Mouse (Mus musculus) intestine, embryonic 15.5 days (tissue): ENCODE data around the gene Gosr2. TPM values are rescaled to one million over a fixed set of nuclear protein-coding genes. Genes with fewer than 3 reads are reported as not detected.

Source experiments
- ATAC-seq: fragments of 200-750 bp; cut with Nextera tagmentation; 2 replicates; pipeline ENCODE4 v1.8.0; 2017; ENCODE audit warnings: moderate TSS enrichment, moderate library complexity
- H3K27ac ChIP-seq: fragments of 300-500 bp; sonication (generic); 2 replicates; pipeline ENCODE4 v1.5.1; 2015; ENCODE audit warnings: mild to moderate bottlenecking, inconsistent platforms
- H3K27me3 ChIP-seq: fragments of 300-500 bp; sonication (generic); replicated peaks from 2 replicates; pipeline ENCODE4 v1.6.1; 2015; ENCODE audit warnings: inconsistent platforms
- H3K36me3 ChIP-seq: fragments of 300-500 bp; sonication (generic); 2 replicates; pipeline ENCODE4 v1.6.1; 2015; ENCODE audit warnings: inconsistent platforms
- H3K4me1 ChIP-seq: fragments of 300-500 bp; sonication (generic); replicated peaks from 2 replicates; pipeline ENCODE4 v1.6.1; 2015; ENCODE audit warnings: inconsistent platforms
- H3K4me2 ChIP-seq: fragments of 300-500 bp; sonication (generic); replicated peaks from 2 replicates; pipeline ENCODE4 v1.6.1; 2015; ENCODE audit warnings: mild to moderate bottlenecking, inconsistent platforms
- H3K4me3 ChIP-seq: fragments of 300-500 bp; sonication (generic); replicated peaks from 2 replicates; pipeline ENCODE4 v1.5.1; 2015; ENCODE audit warnings: inconsistent platforms
- H3K9ac ChIP-seq: fragments of 300-500 bp; sonication (generic); 2 replicates; pipeline ENCODE4 v1.6.1; 2015; ENCODE audit warnings: inconsistent platforms
- H3K9me3 ChIP-seq: fragments of 300-500 bp; sonication (generic); 2 replicates; pipeline ENCODE4 v1.6.1; 2016; ENCODE audit warnings: inconsistent platforms
- WGBS: fragments of 180-500 bp; shearing (Covaris S2); methylation state at CpG from one replicate; pipeline ENCODE4 v1.1.7; 2015; 5-methylcytosine and 5-hydroxymethylcytosine counted together
- polyA plus RNA-seq: library from polyadenylated mRNA; unstranded; fragments of >200 nt; fragmentation: Nextera tagmentation; extraction: Ambion mirVana; gene quantifications from 2 replicates; pipeline ENCODE4 v1.2.1, GENCODE M21; 2015

Gosr2 gene
- 65.3 and 70.7 TPM in 2 replicates for polyA plus RNA-seq

DNA sequence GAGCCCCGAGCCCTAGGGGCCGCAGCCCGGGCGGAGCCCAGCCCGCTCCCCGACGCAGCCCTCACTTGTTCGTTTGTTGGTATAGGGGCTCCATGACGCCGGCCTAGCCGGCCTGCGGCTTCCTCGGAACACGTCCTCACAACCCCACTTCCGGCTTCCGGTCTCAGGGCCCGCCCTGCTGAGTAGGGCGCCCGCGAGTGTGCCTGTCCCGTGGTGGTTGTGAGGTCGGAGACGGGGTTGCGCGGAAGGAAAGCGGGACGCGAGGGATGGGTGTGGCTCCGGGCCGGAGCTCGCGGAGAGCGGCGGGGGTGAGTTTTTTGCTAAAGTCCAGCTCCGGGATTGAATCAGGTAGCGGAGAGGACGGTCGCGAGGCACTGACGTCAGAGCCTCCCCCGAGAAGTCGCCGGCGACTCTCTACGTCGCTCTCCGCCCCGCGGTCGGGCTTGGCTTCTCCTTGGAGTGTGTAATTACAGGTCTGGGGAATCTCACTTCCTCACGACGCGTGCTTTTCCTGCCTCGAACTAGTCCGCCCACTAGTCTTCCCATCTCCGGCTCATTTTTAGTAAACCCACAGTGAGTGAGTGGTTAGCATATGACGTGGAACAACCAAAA lies at the start of gene Gosr2:
TSS of gene Gosr2 (minus strand) at position 334 of the 612 bp plus-strand sequence.
- peak within 1 kb of the TSS; percentile 62 for H3K4me2 ChIP-seq
- H3K9ac ChIP-seq: peak within 1 kb of the TSS; percentile 92
- no peaks in the 10 kb centered on the region for H3K4me1 ChIP-seq
- H3K27me3 ChIP-seq: no peaks in the 10 kb centered on the region
- H3K36me3 ChIP-seq: no peaks in the 10 kb centered on the region
- ATAC-seq: peak; percentile 98
- WGBS: under 1% methylated on average over 57 of the region's 57 CpGs
- H3K9me3 ChIP-seq: no peaks in the 10 kb centered on the region
- H3K27ac ChIP-seq: peak within 1 kb of the TSS; percentile 95
- H3K4me3 ChIP-seq: peak within 1 kb of the TSS; percentile 94

DNA sequence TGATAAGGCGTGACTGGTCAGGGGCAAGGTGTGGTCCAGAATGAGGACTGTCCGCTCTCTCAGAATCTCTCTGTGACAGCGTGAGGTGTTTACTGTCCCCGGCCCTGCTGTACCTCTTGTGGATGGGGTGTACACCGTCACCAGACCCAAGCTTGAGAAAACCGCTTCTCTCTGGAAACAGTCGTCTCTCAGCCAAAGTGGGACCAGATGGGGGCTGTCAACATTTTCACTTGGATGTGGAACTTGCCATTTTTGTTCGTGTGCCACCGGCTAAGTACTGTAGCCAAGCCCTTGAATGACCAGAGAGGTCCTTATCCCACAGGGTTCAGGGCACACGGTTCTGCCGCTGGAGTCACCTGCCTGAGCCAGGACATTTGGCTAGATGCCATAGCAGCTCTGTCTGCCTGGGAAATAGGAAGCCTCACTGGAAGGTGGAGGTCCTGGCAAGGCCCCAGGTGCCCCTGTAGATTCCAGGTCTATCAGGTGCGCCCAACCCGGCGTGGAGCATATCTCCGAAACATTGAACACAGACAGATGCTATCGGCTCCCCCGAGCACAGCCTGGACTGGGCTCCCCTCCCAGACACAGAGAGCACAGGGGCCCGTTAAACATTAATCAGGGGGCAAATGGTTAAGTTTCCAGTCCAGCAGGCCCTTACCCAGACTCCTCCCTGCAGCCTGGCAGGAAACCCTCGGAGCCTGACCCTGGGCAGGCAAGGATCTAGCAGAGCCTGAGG lies 37.5 kb upstream of the Gosr2 start:
- H3K4me3 ChIP-seq: no peak overlapping the region
- H3K27me3 ChIP-seq: no peaks in the 10 kb centered on the region
- no peak overlapping the region for H3K9ac ChIP-seq
- peaks cover 29% of the 10 kb centered on the region for H3K4me1 ChIP-seq
- H3K9me3 ChIP-seq: no peaks in the 10 kb centered on the region
- H3K36me3 ChIP-seq: no peaks in the 10 kb centered on the region
- ATAC-seq: peak; percentile 84
- peak overlapping the region; percentile 61 for H3K27ac ChIP-seq
- peak overlapping the region; percentile 36 for H3K4me2 ChIP-seq
- WGBS: 55% methylated on average over 19 of the region's 19 CpGs

- Histone ChIP-seq H3K9ac (no peak overlapping the region), H3K4me2 (peak overlapping the region; percentile 36; the same call in 1 of the 2 replicates), H3K4me1 (peaks cover 29% of the 10 kb centered on the region), H3K27ac (0 out of 2 replicates have a peak overlapping the region, but pooled peaks have one; percentile 61), H3K27me3 (no peaks in the 10 kb centered on the region), H3K36me3 (no peaks in the 10 kb centered on the region), H3K9me3 (no peaks in the 10 kb centered on the region), H3K4me3 (no peak overlapping the region)
- 52% methylated on average over 5 of the region's 5 CpGs for WGBS
- ATAC-seq: no peak
Measured at GRCm38 (mm10) chr11:103734411-103735045, 36.8 kb upstream of the Gosr2 start.

GRCm38 (mm10) chr11:103733961-103734360 lies 36.3 kb upstream of the Gosr2 start:
- H3K27me3 ChIP-seq: no peaks in the 10 kb centered on the region
- 77% methylated on average over 2 of the region's 2 CpGs for WGBS
- H3K9me3 ChIP-seq: no peaks in the 10 kb centered on the region
- no peak overlapping the region for H3K4me2 ChIP-seq
- ATAC-seq: peak; percentile 39; the same call in 1 of the 2 replicates
- H3K9ac ChIP-seq: no peak overlapping the region
- H3K4me1 ChIP-seq: peaks cover 28% of the 10 kb centered on the region
- no peak overlapping the region for H3K4me3 ChIP-seq
- H3K36me3 ChIP-seq: no peaks in the 10 kb centered on the region
- H3K27ac ChIP-seq: no peak overlapping the region

DNA sequence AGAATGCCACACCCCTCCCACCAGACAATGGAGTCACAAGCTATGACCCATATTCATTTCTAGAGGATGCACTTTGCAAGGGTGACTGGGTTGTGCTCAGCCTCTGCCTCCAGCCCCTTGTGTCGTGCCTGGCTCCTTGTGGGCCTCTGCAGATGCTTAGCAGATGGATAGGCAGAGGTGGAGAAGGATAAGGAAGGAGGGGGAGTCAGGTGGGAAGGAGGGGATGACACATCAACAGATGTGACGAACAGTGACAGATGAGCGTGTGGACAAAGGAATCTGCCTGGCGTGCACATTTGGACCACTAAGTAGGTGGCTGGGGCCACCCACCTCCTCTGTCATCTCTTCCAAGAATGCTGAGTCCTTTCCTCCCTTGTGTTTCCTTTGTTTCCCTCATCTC lies 35.4 kb upstream of the Gosr2 start:
- Histone ChIP-seq H3K9ac (no peak overlapping the region), H3K4me3 (no peak overlapping the region), H3K9me3 (no peaks in the 10 kb centered on the region), H3K27me3 (no peaks in the 10 kb centered on the region), H3K4me1 (peaks cover 26% of the 10 kb centered on the region), H3K27ac (no peak overlapping the region), H3K36me3 (no peaks in the 10 kb centered on the region), H3K4me2 (no peak overlapping the region)
- WGBS: 82% methylated on average over 4 of the region's 4 CpGs
- no peak for ATAC-seq

DNA sequence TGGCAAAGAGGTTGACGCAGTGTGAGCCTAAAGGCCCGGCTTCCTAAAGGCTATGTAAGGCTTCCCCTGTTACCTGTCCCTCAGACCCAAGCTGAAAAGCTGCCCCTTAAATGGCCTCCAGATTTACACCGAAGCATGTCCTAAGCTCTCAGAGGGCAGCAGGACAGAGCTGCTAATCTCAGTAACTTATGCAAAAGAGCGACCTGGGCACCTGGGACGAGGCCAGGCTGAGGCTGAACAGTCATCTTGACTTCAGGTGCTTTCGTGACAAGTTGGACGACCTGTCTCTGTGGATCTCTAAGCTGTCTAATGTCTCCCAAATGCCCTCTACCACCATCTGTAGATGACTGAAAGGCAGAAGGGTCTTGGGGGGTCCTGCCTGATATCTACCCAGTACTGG lies 34.6 kb upstream of the Gosr2 start:
- H3K27me3 ChIP-seq: no peaks in the 10 kb centered on the region
- no peaks in the 10 kb centered on the region for H3K36me3 ChIP-seq
- H3K27ac ChIP-seq: no peak overlapping the region
- no peak overlapping the region for H3K9ac ChIP-seq
- H3K4me3 ChIP-seq: no peak overlapping the region
- H3K4me2 ChIP-seq: no peak overlapping the region
- H3K4me1 ChIP-seq: peaks cover 26% of the 10 kb centered on the region
- no peak for ATAC-seq
- H3K9me3 ChIP-seq: no peaks in the 10 kb centered on the region
- 87% methylated on average over 7 of the region's 7 CpGs for WGBS

- peaks cover 26% of the 10 kb centered on the region for H3K4me1 ChIP-seq
- H3K9ac ChIP-seq: no peak overlapping the region
- no peaks in the 10 kb centered on the region for H3K36me3 ChIP-seq
- H3K27me3 ChIP-seq: no peaks in the 10 kb centered on the region
- H3K4me3 ChIP-seq: no peak overlapping the region
- no peak for ATAC-seq
- 61% methylated on average over 9 of the region's 9 CpGs for WGBS
- no peak overlapping the region for H3K27ac ChIP-seq
- H3K4me2 ChIP-seq: no peak overlapping the region
- no peaks in the 10 kb centered on the region for H3K9me3 ChIP-seq
Measured at GRCm38 (mm10) chr11:103731594-103731993, 33.9 kb upstream of the Gosr2 start.

- 78% methylated on average over 9 of the region's 9 CpGs for WGBS
- no peak overlapping the region for H3K4me2 ChIP-seq
- no peak overlapping the region for H3K4me3 ChIP-seq
- no peak overlapping the region for H3K9ac ChIP-seq
- peaks cover 15% of the 10 kb centered on the region; the same call in 1 of the 2 replicates for H3K4me1 ChIP-seq
- no peak for ATAC-seq
- no peaks in the 10 kb centered on the region for H3K27me3 ChIP-seq
- no peak overlapping the region for H3K27ac ChIP-seq
- H3K9me3 ChIP-seq: no peaks in the 10 kb centered on the region
- H3K36me3 ChIP-seq: no peaks in the 10 kb centered on the region
Measured at GRCm38 (mm10) chr11:103729282-103729985, 31.7 kb upstream of the Gosr2 start.

DNA sequence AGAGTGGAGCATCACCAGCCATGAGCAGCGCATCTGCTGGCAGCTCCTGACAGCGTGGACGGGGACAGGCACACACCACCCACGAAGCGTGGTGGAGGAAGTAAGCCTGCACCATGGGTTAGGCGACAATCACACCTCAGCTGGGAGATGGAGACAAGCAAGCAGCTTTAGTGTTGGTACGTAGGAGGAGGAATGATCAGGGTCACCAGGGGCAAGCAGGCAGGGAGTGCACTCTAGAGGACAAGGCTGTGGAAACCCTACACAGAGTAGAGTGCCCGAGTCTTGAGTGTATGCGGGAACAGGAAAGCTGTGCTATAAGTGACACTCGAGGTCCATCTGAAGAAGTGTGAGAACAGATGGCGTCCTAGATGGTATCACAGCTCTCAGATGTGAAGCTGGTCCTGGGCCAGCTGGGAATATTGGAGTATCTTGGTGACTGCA lies 26.7 kb upstream of the Gosr2 start:
- H3K36me3 ChIP-seq: no peaks in the 10 kb centered on the region

GRCm38 (mm10) chr11:103722040-103722481 lies 24.4 kb upstream of the Gosr2 start:
- Histone ChIP-seq H3K4me3 (peak overlapping the region; percentile 17), H3K4me1 (peaks cover 11% of the 10 kb centered on the region), H3K27ac (0 out of 2 replicates have a peak overlapping the region, but pooled peaks have one; percentile 22), H3K9me3 (no peaks in the 10 kb centered on the region), H3K9ac (peak overlapping the region; percentile 10; the same call in 1 of the 2 replicates), H3K36me3 (no peaks in the 10 kb centered on the region), H3K4me2 (peak overlapping the region; percentile 54), H3K27me3 (no peaks in the 10 kb centered on the region)
- WGBS: 14% methylated on average over 9 of the region's 9 CpGs
- ATAC-seq: peak; percentile 58

More for the DNA sequence above, 26.7 kb upstream of the Gosr2 start:
- Histone ChIP-seq H3K4me3 (no peak overlapping the region), H3K9ac (no peak overlapping the region), H3K27ac (no peak overlapping the region), H3K4me1 (peaks cover 11% of the 10 kb centered on the region), H3K4me2 (no peak overlapping the region), H3K27me3 (no peaks in the 10 kb centered on the region), H3K9me3 (no peaks in the 10 kb centered on the region)
- 72% methylated on average over 11 of the region's 11 CpGs for WGBS
- no peak for ATAC-seq

- Histone ChIP-seq H3K27ac (no peak overlapping the region), H3K4me1 (peaks cover 11% of the 10 kb centered on the region), H3K9ac (peak overlapping the region; percentile 10; the same call in 1 of the 2 replicates), H3K4me2 (peak overlapping the region; percentile 54), H3K4me3 (peak overlapping the region; percentile 17), H3K36me3 (no peaks in the 10 kb centered on the region), H3K27me3 (no peaks in the 10 kb centered on the region), H3K9me3 (no peaks in the 10 kb centered on the region)
- 22% methylated on average over 15 of the region's 15 CpGs for WGBS
- peak; percentile 63 for ATAC-seq
Measured at GRCm38 (mm10) chr11:103721468-103722039, 23.9 kb upstream of the Gosr2 start.
